Mouse (Mus musculus): Measurements from ENCODE around the gene Stx2.

Gene Stx2

DNA sequence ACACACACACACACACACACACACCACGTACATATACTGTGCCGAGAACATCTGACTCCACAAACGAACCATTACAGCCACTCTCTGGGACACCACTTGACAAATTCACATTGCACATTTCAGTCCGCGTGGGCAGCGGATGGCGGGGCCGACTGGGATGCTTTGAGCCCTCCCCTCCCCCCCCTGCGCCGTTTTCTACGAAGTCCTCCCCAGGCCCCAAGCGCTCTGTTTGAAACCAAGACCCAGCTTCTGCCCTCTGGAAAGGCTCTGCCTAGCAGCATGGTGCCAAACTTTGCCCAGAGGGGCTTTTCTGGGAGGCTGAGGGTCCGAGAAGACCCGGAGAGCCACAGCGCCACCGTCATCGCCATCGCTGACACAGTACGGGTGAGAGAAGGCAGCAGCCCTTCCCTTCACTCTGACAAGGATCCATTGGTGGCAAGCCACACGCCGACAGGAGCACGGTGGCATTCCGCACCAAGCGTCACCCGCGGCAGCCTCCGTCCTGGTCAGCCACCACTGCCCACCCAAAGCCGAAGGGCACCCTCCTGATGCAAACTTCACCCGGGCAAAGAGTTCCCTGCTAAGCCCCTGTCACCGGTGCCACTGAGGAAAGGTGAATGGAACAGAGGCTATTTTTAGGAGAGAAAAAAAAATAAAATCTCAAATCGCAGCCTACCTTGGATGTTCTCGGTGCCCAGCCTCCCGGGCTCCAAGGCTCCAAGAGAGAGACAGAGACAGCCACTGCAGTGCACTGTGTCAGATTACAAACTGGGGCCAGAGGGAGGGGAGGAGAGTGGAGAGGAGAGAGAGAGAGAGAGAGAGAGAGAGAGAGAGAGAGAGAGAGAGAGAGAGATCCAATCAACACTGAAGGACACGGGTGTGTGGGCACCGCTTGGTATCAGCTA is 55.8 kb downstream of the Stx2 start:
- DNase-seq (ENCODE audit: low read depth): no peak

DNA sequence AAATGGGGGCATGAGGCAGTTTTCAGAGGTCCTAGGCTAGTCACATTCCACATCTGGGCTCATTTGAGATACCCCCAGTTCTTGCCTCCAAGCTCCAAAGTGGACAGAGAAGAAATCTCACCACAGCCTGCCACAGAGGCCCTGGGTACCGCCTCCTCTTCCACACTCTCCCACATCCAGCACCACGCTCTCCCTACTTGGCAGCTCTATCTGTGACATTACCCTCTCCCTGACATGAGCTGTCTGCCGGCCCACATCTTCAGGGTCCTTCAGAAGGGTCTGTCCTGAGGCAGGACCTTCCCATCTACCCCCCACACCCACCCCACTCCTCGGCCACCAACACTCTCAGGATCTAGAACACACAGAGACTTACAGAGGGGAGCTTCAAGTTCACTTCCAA is 56.9 kb downstream of the Stx2 start:
- no peak for DNase-seq (ENCODE audit: low read depth)

DNA sequence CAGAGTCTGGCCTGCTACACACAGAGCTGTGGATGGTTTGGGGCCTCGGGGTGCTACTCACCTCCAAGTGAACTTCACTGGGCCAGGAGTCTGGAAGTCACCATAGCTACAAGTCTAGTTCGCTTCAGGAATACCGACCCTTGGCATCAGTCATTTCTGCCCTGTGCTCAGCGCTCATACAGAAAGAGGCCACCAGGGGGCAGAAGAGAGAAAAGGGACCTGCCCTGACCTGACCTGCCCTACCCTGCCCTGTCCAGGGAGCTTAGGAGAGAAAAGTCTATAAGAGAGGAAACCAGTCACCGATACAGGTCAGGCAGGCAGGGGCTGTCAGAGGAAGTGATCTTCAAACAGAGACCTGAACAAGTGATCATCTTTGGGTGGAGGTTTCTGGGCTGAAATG is 61.3 kb downstream of the Stx2 start:
- no peak for DNase-seq (ENCODE audit: low read depth)

DNA sequence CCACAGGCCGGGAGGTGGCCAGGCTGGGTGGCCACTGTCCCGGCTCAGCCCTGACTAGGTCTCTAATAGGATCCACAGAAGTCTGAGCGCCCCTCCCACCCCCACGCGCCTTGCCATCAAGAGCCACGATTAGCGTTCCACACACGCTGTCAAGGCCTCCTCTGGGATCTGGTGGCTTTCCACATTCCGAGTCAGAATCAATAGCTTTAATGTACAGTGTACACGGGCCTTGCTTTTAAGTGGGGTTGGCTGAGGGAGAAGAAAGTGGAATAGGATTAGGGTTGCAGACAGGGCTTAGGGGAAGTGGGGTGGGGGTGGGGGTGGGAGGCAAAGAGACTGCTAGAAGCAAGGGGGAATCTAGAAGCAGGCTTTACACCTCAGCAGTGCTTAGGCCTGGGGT is 67.9 kb downstream of the Stx2 start:
- no peak for DNase-seq (ENCODE audit: low read depth)

DNA sequence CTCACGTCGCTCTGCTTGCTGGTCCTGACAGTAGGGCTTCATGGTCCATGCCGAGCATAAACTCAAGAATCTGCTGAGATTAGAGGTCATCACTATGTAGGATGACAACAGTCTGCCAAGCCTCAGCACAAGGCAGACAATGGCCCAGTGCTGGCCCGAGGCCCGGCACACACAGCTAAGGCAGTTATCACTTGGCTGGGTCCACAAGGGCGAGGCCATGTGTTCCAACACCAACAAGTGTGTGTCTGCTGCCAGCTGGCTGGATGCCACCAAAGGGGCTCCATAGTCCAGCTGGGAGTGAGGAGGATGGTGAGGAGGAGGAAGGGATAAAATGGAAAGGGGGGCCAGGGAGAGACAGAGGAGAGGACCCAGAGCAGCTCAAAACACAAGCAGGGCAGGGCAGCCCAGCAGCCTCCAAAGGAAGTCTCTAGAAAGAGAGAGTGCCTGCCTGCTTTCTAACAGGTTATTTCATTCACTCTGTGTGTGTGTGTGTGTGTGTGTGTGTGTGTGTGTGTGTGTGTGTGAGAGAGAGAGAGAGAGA is 72.9 kb downstream of the Stx2 start:
- no peak for DNase-seq (ENCODE audit: low read depth)

All from c-Kit-positive CD71-positive TER-119-negative erythroid progenitor cells, embryonic 14.5 days (primary cell).